Mouse (Mus musculus): ENCODE results near the gene Ncam1. TPM values are rescaled to one million over a fixed set of nuclear protein-coding genes. Genes with fewer than 3 reads are reported as not detected.

The Ncam1 gene
- total and polyA plus RNA-seq, 3 experiments = 0.05 to 2.1 TPM; not detected in 1

- H3K4me1 ChIP-seq (ENCODE audit: insufficient read depth, low read depth, low read length) = no peaks in the 10 kb centered on the region
- H3K9me3 ChIP-seq (replicated peaks) = 0 out of 2 replicates have a peak, but pooled peaks cover 5% of the 10 kb centered on the region
- ATAC-seq (ENCODE audit: extremely low read depth, insufficient number of reproducible peaks, low FRiP score, poor library complexity, severe bottlenecking) (no peak), DNase-seq (ENCODE audit: low spot score) (no peak)
- no peaks in the 10 kb centered on the region for H3K36me3 ChIP-seq (replicated peaks)
- no peaks in the 10 kb centered on the region for H3K27me3 ChIP-seq (ENCODE audit: insufficient read depth, low read length)
- no peak overlapping the region for H3K4me3 ChIP-seq (ENCODE audit: low read depth, low read length)
- TF ChIP-seq POLR2AphosphoS5 (IDR thresholded peaks at IDR 0.05; ENCODE audit: insufficient replicate concordance, low read depth, low read length) = no peak
- no peak for TF ChIP-seq CTCF (IDR thresholded peaks at IDR 0.05; ENCODE audit: low read depth, low read length)
- TF ChIP-seq GATA1 (IDR thresholded peaks at IDR 0.05; ENCODE audit: borderline replicate concordance, low read length) = no peak
- TF ChIP-seq GATA2 (IDR thresholded peaks at IDR 0.05; ENCODE audit: borderline replicate concordance, low read depth, low read length) = no peak
- no peak for TF ChIP-seq TAL1 (conservative IDR thresholded peaks at IDR 0.05; ENCODE audit: low read depth, low read length)
Observed at GRCm38 (mm10) chr9:49733726-49734125, 65.0 kb downstream of the Ncam1 start.

GRCm38 (mm10) chr9:49729479-49729878, 69.2 kb downstream of the Ncam1 start:
- ATAC-seq (ENCODE audit: extremely low read depth, insufficient number of reproducible peaks, low FRiP score, poor library complexity, severe bottlenecking) (no peak), DNase-seq (ENCODE audit: low spot score) (no peak)
- TF ChIP-seq GATA1 (IDR thresholded peaks at IDR 0.05; ENCODE audit: borderline replicate concordance, low read length) (no peak), TAL1 (conservative IDR thresholded peaks at IDR 0.05; ENCODE audit: low read depth, low read length) (no peak), CTCF (IDR thresholded peaks at IDR 0.05; ENCODE audit: low read depth, low read length) (no peak), GATA2 (IDR thresholded peaks at IDR 0.05; ENCODE audit: borderline replicate concordance, low read depth, low read length) (no peak), POLR2AphosphoS5 (IDR thresholded peaks at IDR 0.05; ENCODE audit: insufficient replicate concordance, low read depth, low read length) (no peak)
- Histone ChIP-seq H3K36me3 (replicated peaks) (no peaks in the 10 kb centered on the region), H3K4me3 (ENCODE audit: low read depth, low read length) (no peak overlapping the region), H3K9me3 (replicated peaks) (peaks cover 9% of the 10 kb centered on the region), H3K4me1 (ENCODE audit: insufficient read depth, low read depth, low read length) (no peaks in the 10 kb centered on the region), H3K27me3 (ENCODE audit: insufficient read depth, low read length) (no peaks in the 10 kb centered on the region)

- Histone ChIP-seq H3K9me3 (replicated peaks) (peaks cover 7% of the 10 kb centered on the region), H3K27me3 (ENCODE audit: insufficient read depth, low read length) (no peaks in the 10 kb centered on the region), H3K36me3 (replicated peaks) (no peaks in the 10 kb centered on the region), H3K4me3 (ENCODE audit: low read depth, low read length) (no peak overlapping the region), H3K4me1 (ENCODE audit: insufficient read depth, low read depth, low read length) (no peaks in the 10 kb centered on the region)
- ATAC-seq (ENCODE audit: extremely low read depth, insufficient number of reproducible peaks, low FRiP score, poor library complexity, severe bottlenecking) (no peak), DNase-seq (ENCODE audit: low spot score) (no peak)
- TF ChIP-seq GATA2 (IDR thresholded peaks at IDR 0.05; ENCODE audit: borderline replicate concordance, low read depth, low read length) (no peak), CTCF (IDR thresholded peaks at IDR 0.05; ENCODE audit: low read depth, low read length) (no peak), GATA1 (IDR thresholded peaks at IDR 0.05; ENCODE audit: borderline replicate concordance, low read length) (no peak), TAL1 (conservative IDR thresholded peaks at IDR 0.05; ENCODE audit: low read depth, low read length) (no peak), POLR2AphosphoS5 (IDR thresholded peaks at IDR 0.05; ENCODE audit: insufficient replicate concordance, low read depth, low read length) (no peak)
Observed at GRCm38 (mm10) chr9:49728211-49728610, 70.5 kb downstream of the Ncam1 start.

- no peak for TF ChIP-seq POLR2AphosphoS5 (IDR thresholded peaks at IDR 0.05; ENCODE audit: insufficient replicate concordance, low read depth, low read length)
- TF ChIP-seq GATA2 (IDR thresholded peaks at IDR 0.05; ENCODE audit: borderline replicate concordance, low read depth, low read length) = no peak
- TF ChIP-seq GATA1 (IDR thresholded peaks at IDR 0.05; ENCODE audit: borderline replicate concordance, low read length) = no peak
- TF ChIP-seq TAL1 (conservative IDR thresholded peaks at IDR 0.05; ENCODE audit: low read depth, low read length) = no peak
- TF ChIP-seq CTCF (IDR thresholded peaks at IDR 0.05; ENCODE audit: low read depth, low read length) = no peak
- DNase-seq (ENCODE audit: low spot score) (no peak), ATAC-seq (ENCODE audit: extremely low read depth, insufficient number of reproducible peaks, low FRiP score, poor library complexity, severe bottlenecking) (no peak)
- H3K4me1 ChIP-seq (ENCODE audit: insufficient read depth, low read depth, low read length) = no peaks in the 10 kb centered on the region
- no peaks in the 10 kb centered on the region for H3K36me3 ChIP-seq (replicated peaks)
- H3K27me3 ChIP-seq (ENCODE audit: insufficient read depth, low read length) = no peaks in the 10 kb centered on the region
- H3K4me3 ChIP-seq (ENCODE audit: low read depth, low read length) = no peak overlapping the region
- H3K9me3 ChIP-seq (replicated peaks) = peaks cover 7% of the 10 kb centered on the region
Observed at GRCm38 (mm10) chr9:49722765-49723164, 76.0 kb downstream of the Ncam1 start.

GRCm38 (mm10) chr9:49715121-49715520, 83.6 kb downstream of the Ncam1 start:
- DNase-seq (ENCODE audit: low spot score) (no peak), ATAC-seq (ENCODE audit: extremely low read depth, insufficient number of reproducible peaks, low FRiP score, poor library complexity, severe bottlenecking) (no peak)
- TF ChIP-seq POLR2AphosphoS5 (IDR thresholded peaks at IDR 0.05; ENCODE audit: insufficient replicate concordance, low read depth, low read length) (no peak), CTCF (IDR thresholded peaks at IDR 0.05; ENCODE audit: low read depth, low read length) (no peak), TAL1 (conservative IDR thresholded peaks at IDR 0.05; ENCODE audit: low read depth, low read length) (no peak), GATA2 (IDR thresholded peaks at IDR 0.05; ENCODE audit: borderline replicate concordance, low read depth, low read length) (no peak), GATA1 (IDR thresholded peaks at IDR 0.05; ENCODE audit: borderline replicate concordance, low read length) (no peak)

DNA sequence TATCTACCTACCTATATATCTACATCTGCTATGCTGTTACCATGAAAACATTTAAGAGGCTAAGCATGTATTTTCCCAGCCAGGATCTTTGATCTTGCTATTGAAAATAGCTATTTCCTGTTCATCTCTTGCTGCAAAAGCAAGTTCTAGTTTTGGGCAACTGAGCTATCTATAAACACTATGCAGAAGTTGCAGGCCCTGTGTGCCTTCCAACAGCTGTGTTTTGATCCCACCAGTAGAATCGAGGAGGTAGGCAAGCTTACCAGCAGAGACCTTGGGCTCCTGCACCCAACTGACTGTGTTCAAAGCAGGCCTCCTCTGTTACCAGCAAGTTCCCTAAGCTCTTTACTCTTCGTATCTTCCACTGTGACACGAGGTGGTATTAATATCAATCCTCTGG, 84.6 kb downstream of the Ncam1 start:
- no peak overlapping the region for H3K4me3 ChIP-seq (ENCODE audit: low read depth, low read length)
- H3K36me3 ChIP-seq (replicated peaks) = no peaks in the 10 kb centered on the region
- TF ChIP-seq GATA2 (IDR thresholded peaks at IDR 0.05; ENCODE audit: borderline replicate concordance, low read depth, low read length) (no peak), TAL1 (conservative IDR thresholded peaks at IDR 0.05; ENCODE audit: low read depth, low read length) (no peak), CTCF (IDR thresholded peaks at IDR 0.05; ENCODE audit: low read depth, low read length) (no peak), POLR2AphosphoS5 (IDR thresholded peaks at IDR 0.05; ENCODE audit: insufficient replicate concordance, low read depth, low read length) (no peak), GATA1 (IDR thresholded peaks at IDR 0.05; ENCODE audit: borderline replicate concordance, low read length) (no peak)
- 0 out of 2 replicates have a peak, but pooled peaks cover 5% of the 10 kb centered on the region for H3K9me3 ChIP-seq (replicated peaks)
- no peaks in the 10 kb centered on the region for H3K4me1 ChIP-seq (ENCODE audit: insufficient read depth, low read depth, low read length)
- no peak for ATAC-seq (ENCODE audit: extremely low read depth, insufficient number of reproducible peaks, low FRiP score, poor library complexity, severe bottlenecking)
- no peaks in the 10 kb centered on the region for H3K27me3 ChIP-seq (ENCODE audit: insufficient read depth, low read length)
- DNase-seq (ENCODE audit: low spot score) = no peak

More at GRCm38 (mm10) chr9:49715121-49715520, 83.6 kb downstream of the Ncam1 start:
- Histone ChIP-seq H3K4me3 (ENCODE audit: low read depth, low read length) (no peak overlapping the region), H3K9me3 (replicated peaks) (0 out of 2 replicates have a peak, but pooled peaks cover 5% of the 10 kb centered on the region), H3K36me3 (replicated peaks) (no peaks in the 10 kb centered on the region), H3K27me3 (ENCODE audit: insufficient read depth, low read length) (no peaks in the 10 kb centered on the region), H3K4me1 (ENCODE audit: insufficient read depth, low read depth, low read length) (no peaks in the 10 kb centered on the region)
